Mouse (Mus musculus): ENCODE data around the gene Txlnb. TPM values are rescaled to one million over a fixed set of nuclear protein-coding genes. Genes with fewer than 3 reads are reported as not detected.
A peak's percentile ranks its signal among the peaks of the same experiment; 100 is the strongest.

Gene Txlnb
- polyA plus RNA-seq, 1 experiment from 2014 or later, result 36.6 TPM

- 19% methylated on average over 12 of the region's 12 CpGs for WGBS
- H3K4me1 ChIP-seq (replicated peaks), result no peaks in the 10 kb centered on the region
- ATAC-seq (replicated peaks; ENCODE audit: insufficient number of reproducible peaks, insufficient read depth, low FRiP score, low read depth), result no peak
These were observed 31.4 kb downstream of the Txlnb start for GRCm38 (mm10) chr10:17827391-17827790.

GRCm38 (mm10) chr10:17829205-17829604, 33.2 kb downstream of the Txlnb start:
- Histone ChIP-seq H3K4me1 (replicated peaks) (no peaks in the 10 kb centered on the region), H3K27me3 (no peaks in the 10 kb centered on the region), H3K9ac (no peak overlapping the region), H3K27ac (no peak overlapping the region), H3K9me3 (replicated peaks) (no peaks in the 10 kb centered on the region), H3K4me2 (no peak overlapping the region), H3K4me3 (no peak overlapping the region), H3K36me3 (peaks cover 25% of the 10 kb centered on the region; the same call in 1 of the 2 replicates)
- 77% methylated on average over 4 of the region's 4 CpGs for WGBS
- ATAC-seq (replicated peaks; ENCODE audit: insufficient number of reproducible peaks, insufficient read depth, low FRiP score, low read depth), result no peak

More at GRCm38 (mm10) chr10:17827391-17827790, 31.4 kb downstream of the Txlnb start:
- Histone ChIP-seq H3K27me3 (no peaks in the 10 kb centered on the region), H3K27ac (no peak overlapping the region), H3K9ac (no peak overlapping the region), H3K36me3 (peaks cover 28% of the 10 kb centered on the region; the same call in 1 of the 2 replicates), H3K4me2 (peak overlapping the region; percentile 25; the same call in 1 of the 2 replicates), H3K9me3 (replicated peaks) (no peaks in the 10 kb centered on the region), H3K4me3 (no peak overlapping the region)

GRCm38 (mm10) chr10:17831041-17831440, 35.0 kb downstream of the Txlnb start:
- no peak overlapping the region for H3K4me3 ChIP-seq
- no peak overlapping the region for H3K4me2 ChIP-seq
- 71% methylated on average over 3 of the region's 3 CpGs for WGBS
- H3K9me3 ChIP-seq (replicated peaks), result no peaks in the 10 kb centered on the region
- H3K27ac ChIP-seq, result no peak overlapping the region
- H3K27me3 ChIP-seq, result no peaks in the 10 kb centered on the region
- H3K9ac ChIP-seq, result no peak overlapping the region
- no peak for ATAC-seq (replicated peaks; ENCODE audit: insufficient number of reproducible peaks, insufficient read depth, low FRiP score, low read depth)
- no peaks in the 10 kb centered on the region for H3K4me1 ChIP-seq (replicated peaks)
- peaks cover 33% of the 10 kb centered on the region for H3K36me3 ChIP-seq

GRCm38 (mm10) chr10:17835031-17835430, 39.0 kb downstream of the Txlnb start:
- no peak overlapping the region for H3K27ac ChIP-seq
- no peak overlapping the region for H3K4me2 ChIP-seq
- H3K4me3 ChIP-seq, result no peak overlapping the region
- 71% methylated on average over 6 of the region's 6 CpGs for WGBS
- H3K4me1 ChIP-seq (replicated peaks), result no peaks in the 10 kb centered on the region
- H3K9ac ChIP-seq, result no peak overlapping the region
- no peak for ATAC-seq (replicated peaks; ENCODE audit: insufficient number of reproducible peaks, insufficient read depth, low FRiP score, low read depth)
- H3K27me3 ChIP-seq, result no peaks in the 10 kb centered on the region
- peaks cover 35% of the 10 kb centered on the region for H3K36me3 ChIP-seq
- no peaks in the 10 kb centered on the region for H3K9me3 ChIP-seq (replicated peaks)

- Histone ChIP-seq H3K27ac (no peak overlapping the region), H3K4me1 (replicated peaks) (no peaks in the 10 kb centered on the region), H3K27me3 (no peaks in the 10 kb centered on the region), H3K4me2 (no peak overlapping the region), H3K9ac (no peak overlapping the region), H3K9me3 (replicated peaks) (no peaks in the 10 kb centered on the region), H3K4me3 (no peak overlapping the region), H3K36me3 (peaks cover 35% of the 10 kb centered on the region)
- WGBS, result 89% methylated on average over 1 of the region's 1 CpGs
- no peak for ATAC-seq (replicated peaks; ENCODE audit: insufficient number of reproducible peaks, insufficient read depth, low FRiP score, low read depth)
These were observed 40.2 kb downstream of the Txlnb start for GRCm38 (mm10) chr10:17836275-17836674.

- WGBS, result 77% methylated on average over 3 of the region's 3 CpGs
- Histone ChIP-seq H3K27me3 (no peaks in the 10 kb centered on the region), H3K4me2 (no peak overlapping the region), H3K9me3 (replicated peaks) (no peaks in the 10 kb centered on the region), H3K27ac (no peak overlapping the region), H3K4me3 (no peak overlapping the region), H3K9ac (no peak overlapping the region), H3K4me1 (replicated peaks) (no peaks in the 10 kb centered on the region), H3K36me3 (peaks cover 29% of the 10 kb centered on the region; the same call in 1 of the 2 replicates)
- no peak for ATAC-seq (replicated peaks; ENCODE audit: insufficient number of reproducible peaks, insufficient read depth, low FRiP score, low read depth)
These were observed 46.0 kb downstream of the Txlnb start for GRCm38 (mm10) chr10:17842030-17842429.

GRCm38 (mm10) chr10:17844781-17845537, 48.9 kb downstream of the Txlnb start:
- H3K27ac ChIP-seq, result no peak overlapping the region
- H3K27me3 ChIP-seq, result no peaks in the 10 kb centered on the region
- no peak overlapping the region for H3K9ac ChIP-seq
- no peaks in the 10 kb centered on the region for H3K4me1 ChIP-seq (replicated peaks)
- H3K36me3 ChIP-seq, result peaks cover 20% of the 10 kb centered on the region; the same call in 1 of the 2 replicates
- ATAC-seq (replicated peaks; ENCODE audit: insufficient number of reproducible peaks, insufficient read depth, low FRiP score, low read depth), result no peak
- 52% methylated on average over 4 of the region's 4 CpGs for WGBS
- no peaks in the 10 kb centered on the region for H3K9me3 ChIP-seq (replicated peaks)
- no peak overlapping the region for H3K4me2 ChIP-seq
- H3K4me3 ChIP-seq, result no peak overlapping the region

- no peak overlapping the region for H3K4me3 ChIP-seq
- no peaks in the 10 kb centered on the region for H3K36me3 ChIP-seq
- H3K9ac ChIP-seq, result no peak overlapping the region
- 68% methylated on average over 9 of the region's 9 CpGs for WGBS
- H3K27me3 ChIP-seq, result no peaks in the 10 kb centered on the region
- no peak overlapping the region for H3K4me2 ChIP-seq
- no peak overlapping the region for H3K27ac ChIP-seq
- no peaks in the 10 kb centered on the region for H3K4me1 ChIP-seq (replicated peaks)
- no peaks in the 10 kb centered on the region for H3K9me3 ChIP-seq (replicated peaks)
- ATAC-seq (replicated peaks; ENCODE audit: insufficient number of reproducible peaks, insufficient read depth, low FRiP score, low read depth), result no peak
These were observed 61.7 kb downstream of the Txlnb start for GRCm38 (mm10) chr10:17857647-17858261.

- H3K9me3 ChIP-seq (replicated peaks), result no peaks in the 10 kb centered on the region
- no peak for ATAC-seq (replicated peaks; ENCODE audit: insufficient number of reproducible peaks, insufficient read depth, low FRiP score, low read depth)
- no peak overlapping the region for H3K9ac ChIP-seq
- H3K27ac ChIP-seq, result no peak overlapping the region
- H3K4me2 ChIP-seq, result no peak overlapping the region
- no peaks in the 10 kb centered on the region for H3K36me3 ChIP-seq
- WGBS, result 72% methylated on average over 6 of the region's 6 CpGs
- no peak overlapping the region for H3K4me3 ChIP-seq
- no peaks in the 10 kb centered on the region for H3K4me1 ChIP-seq (replicated peaks)
- no peaks in the 10 kb centered on the region for H3K27me3 ChIP-seq
These were observed 64.9 kb downstream of the Txlnb start for GRCm38 (mm10) chr10:17860701-17861480.

GRCm38 (mm10) chr10:17869822-17870662, 74.0 kb downstream of the Txlnb start:
- Histone ChIP-seq H3K36me3 (no peaks in the 10 kb centered on the region), H3K9me3 (replicated peaks) (no peaks in the 10 kb centered on the region), H3K27me3 (no peaks in the 10 kb centered on the region), H3K4me1 (replicated peaks) (no peaks in the 10 kb centered on the region), H3K27ac (no peak overlapping the region), H3K9ac (no peak overlapping the region), H3K4me3 (no peak overlapping the region), H3K4me2 (no peak overlapping the region)
- ATAC-seq (replicated peaks; ENCODE audit: insufficient number of reproducible peaks, insufficient read depth, low FRiP score, low read depth), result peak; percentile 85
- WGBS, result 24% methylated on average over 5 of the region's 5 CpGs
